Mouse (Mus musculus) brain, embryonic 14.5 days (tissue): ENCODE results near the gene AI661453.

Experiments
- CTCF ChIP-seq: fragments of 200-500 bp; IDR thresholded peaks from 2 replicates; pipeline ENCODE4 v1.5.1; 2012; ENCODE audit warnings: inconsistent platforms, mild to moderate bottlenecking, moderate library complexity, borderline replicate concordance; ENCODE audit not compliant: insufficient read depth, insufficient read length; ENCODE audit errors: extremely low read depth
- POLR2A ChIP-seq: fragments of 200-500 bp; IDR thresholded peaks from 2 replicates; pipeline ENCODE4 v1.6.1; 2012; ENCODE audit warnings: mild to moderate bottlenecking, inconsistent platforms, borderline replicate concordance; ENCODE audit not compliant: poor library complexity, insufficient read depth, insufficient read length, severe bottlenecking; ENCODE audit errors: extremely low read depth

DNA sequence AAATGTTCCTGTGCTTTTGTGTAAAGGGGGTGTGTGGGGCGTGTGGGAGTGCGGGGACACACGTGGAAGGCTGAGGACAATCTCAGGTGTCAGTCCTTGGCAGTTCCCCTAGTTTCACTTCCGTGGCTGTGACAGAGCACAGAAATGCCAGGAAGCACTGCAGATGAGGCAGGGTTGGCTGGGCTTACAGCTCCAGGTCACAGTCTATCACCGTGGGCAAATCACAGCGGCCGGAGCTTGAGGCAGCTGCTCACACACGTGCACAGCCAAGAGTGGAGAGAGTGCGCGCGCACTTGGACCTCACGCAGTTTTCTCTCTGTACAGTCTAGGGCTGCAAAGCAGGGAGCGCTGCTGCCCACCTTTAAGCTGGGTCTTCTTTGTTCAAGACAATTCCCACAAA is 21.9 kb downstream of the AI661453 start:
- TF ChIP-seq POLR2A (no peak), CTCF (no peak)
